ENCODE assay signal across 1 mouse cellular context in the genomic region with DNA sequence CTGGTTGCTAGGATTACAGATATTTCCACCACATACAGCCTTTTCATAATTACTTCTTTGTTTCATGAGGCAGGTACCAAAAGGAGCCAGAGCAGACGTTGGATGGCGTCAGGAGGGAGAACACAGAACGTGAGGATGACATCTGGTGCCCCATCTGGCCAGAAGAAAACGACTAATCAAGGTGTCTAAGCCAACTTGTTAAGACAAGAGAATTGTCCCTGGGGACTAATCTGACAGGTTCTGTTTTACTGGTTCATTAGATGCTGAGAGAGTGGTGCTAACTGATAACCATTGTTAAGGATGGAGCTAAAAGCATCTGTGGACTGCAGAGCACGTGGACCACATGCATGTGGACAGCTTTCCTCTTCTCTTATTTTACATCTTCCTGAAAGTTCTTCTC.
TF ChIP-seq lines count a peak whose summit lies in the region.

No protein-coding gene starts in this region.

TF ChIP-seq in CH12.LX, 34 proteins besides CTCF, POLR2A, EP300 and RAD21 (continued from another document):
- TF ChIP-seq ZC3H11A (IDR thresholded peaks at IDR 0.05; ENCODE audit: low read depth, low read length), result no peak
